Mouse (Mus musculus) left cerebral cortex, adult 2 months (tissue): Measurements from ENCODE around the gene Psmd12. TPM values are rescaled to one million over a fixed set of nuclear protein-coding genes. Genes with fewer than 3 reads are reported as not detected.

Source experiments
- DNase-seq, 2 experiments: peaks; one replicate each; pipeline ENCODE4 v3.0.0; 2021 to 2022; ENCODE audit warnings: low spot score in 2 of 2, mixed read lengths in 1 of 2; ENCODE audit errors: extremely low spot score in 1 of 2
- H3K27ac ChIP-seq: fragments of 200-600 bp; 2 replicates; pipeline ENCODE4 v1.8.1; 2022
- H3K4me3 ChIP-seq: fragments of 200-600 bp; 2 replicates; pipeline ENCODE4 v1.8.1; 2022
- CTCF ChIP-seq: fragments of 200-600 bp; IDR thresholded peaks from 2 replicates; pipeline ENCODE4 v1.8.1; 2022; ENCODE audit warnings: antibody characterized with exemption, mild to moderate bottlenecking, moderate library complexity
- intact Hi-C: fragments of 180-260 bp; cut with DNase I; formaldehyde crosslinking; loops from one replicate; pipeline ENCODE4 v1.15.1; 2025
- total RNA-seq, 2 experiments: library from RNA; stranded (reverse); gene quantifications; 2 replicates each; pipeline ENCODE4 v1.2.3; 2021

The Psmd12 gene
- total RNA-seq, 2 experiments from 2014 or later: 67.1 to 72.9 TPM

- DNase-seq: no peak
- no peak for TF ChIP-seq CTCF
- H3K27ac ChIP-seq: no peak overlapping the region
- H3K4me3 ChIP-seq: no peak overlapping the region
- intact Hi-C loops: no loop called here
Observed at GRCm38 (mm10) chr11:107447915-107448314, 31.4 kb upstream of the Psmd12 start.

GRCm38 (mm10) chr11:107449169-107449910 is 29.9 kb upstream of the Psmd12 start:
- Histone ChIP-seq H3K27ac (no peak overlapping the region), H3K4me3 (no peak overlapping the region)
- intact Hi-C loops: no loop called here
- DNase-seq: no peak
- TF ChIP-seq CTCF: no peak

DNA sequence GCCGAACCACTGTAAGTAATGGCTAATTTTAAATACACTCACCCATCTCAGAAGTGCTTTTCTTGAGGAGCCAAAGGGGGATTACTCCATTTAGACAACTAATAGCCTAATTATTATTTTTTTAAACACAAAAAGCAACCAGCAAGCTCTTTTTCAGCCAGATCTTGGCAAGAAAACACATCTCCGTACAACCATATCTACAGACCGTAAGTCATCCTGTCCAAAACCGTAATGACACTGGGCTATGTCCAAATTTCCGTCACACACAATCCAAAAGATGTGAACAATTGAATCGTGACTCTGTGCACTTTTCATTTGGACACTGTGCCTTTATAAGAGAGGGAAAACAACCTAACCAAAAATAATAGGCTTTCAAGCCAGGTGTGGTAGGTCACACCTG is 29.2 kb upstream of the Psmd12 start:
- no peak for DNase-seq
- Histone ChIP-seq H3K27ac (no peak overlapping the region), H3K4me3 (no peak overlapping the region)
- intact Hi-C loops: no loop called here
- no peak for TF ChIP-seq CTCF

GRCm38 (mm10) chr11:107451106-107451505 is 28.2 kb upstream of the Psmd12 start:
- DNase-seq: no peak
- no peak for TF ChIP-seq CTCF
- intact Hi-C loops: no loop called here
- no peak overlapping the region for H3K4me3 ChIP-seq
- H3K27ac ChIP-seq: no peak overlapping the region

- intact Hi-C loops: no loop called here
- Histone ChIP-seq H3K4me3 (no peak overlapping the region), H3K27ac (no peak overlapping the region)
- no peak for TF ChIP-seq CTCF
- DNase-seq: no peak
Observed at GRCm38 (mm10) chr11:107452053-107452452, 27.2 kb upstream of the Psmd12 start.

- Histone ChIP-seq H3K27ac (no peak overlapping the region), H3K4me3 (no peak overlapping the region)
- intact Hi-C loops: no loop called here
- TF ChIP-seq CTCF: no peak
- no peak for DNase-seq
Observed at GRCm38 (mm10) chr11:107454546-107455462, 24.5 kb upstream of the Psmd12 start.

GRCm38 (mm10) chr11:107457282-107457681 is 22.0 kb upstream of the Psmd12 start:
- Histone ChIP-seq H3K4me3 (no peak overlapping the region), H3K27ac (no peak overlapping the region)
- DNase-seq: no peak
- no peak for TF ChIP-seq CTCF
- intact Hi-C loops: no loop called here

DNA sequence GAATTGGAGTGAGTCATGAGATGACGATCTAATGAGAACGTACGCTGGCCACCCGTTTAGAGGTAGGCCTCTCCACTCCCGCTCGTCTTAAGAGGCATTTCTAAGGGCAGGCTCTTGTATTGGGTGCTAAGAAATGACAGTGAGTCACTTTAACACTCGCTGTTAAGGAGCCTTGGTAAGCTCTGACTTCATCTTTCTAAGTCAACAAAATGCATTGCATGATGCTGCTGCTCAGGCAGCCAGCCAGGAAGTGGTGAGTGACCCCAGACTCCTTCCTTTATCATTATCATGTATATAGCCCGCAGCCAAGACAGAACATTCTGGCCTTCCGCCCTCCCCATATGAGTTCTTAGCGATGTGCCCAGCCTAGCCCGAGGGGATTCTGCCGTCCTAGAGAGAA is 21.0 kb upstream of the Psmd12 start:
- intact Hi-C loops: no loop called here

GRCm38 (mm10) chr11:107458986-107459385 is 20.3 kb upstream of the Psmd12 start:
- Histone ChIP-seq H3K4me3 (no peak overlapping the region), H3K27ac (no peak overlapping the region)
- intact Hi-C loops: no loop called here
- no peak for TF ChIP-seq CTCF
- DNase-seq: no peak

More for the DNA sequence above, 21.0 kb upstream of the Psmd12 start:
- TF ChIP-seq CTCF: no peak
- H3K27ac ChIP-seq: no peak overlapping the region
- no peak overlapping the region for H3K4me3 ChIP-seq
- no peak for DNase-seq

DNA sequence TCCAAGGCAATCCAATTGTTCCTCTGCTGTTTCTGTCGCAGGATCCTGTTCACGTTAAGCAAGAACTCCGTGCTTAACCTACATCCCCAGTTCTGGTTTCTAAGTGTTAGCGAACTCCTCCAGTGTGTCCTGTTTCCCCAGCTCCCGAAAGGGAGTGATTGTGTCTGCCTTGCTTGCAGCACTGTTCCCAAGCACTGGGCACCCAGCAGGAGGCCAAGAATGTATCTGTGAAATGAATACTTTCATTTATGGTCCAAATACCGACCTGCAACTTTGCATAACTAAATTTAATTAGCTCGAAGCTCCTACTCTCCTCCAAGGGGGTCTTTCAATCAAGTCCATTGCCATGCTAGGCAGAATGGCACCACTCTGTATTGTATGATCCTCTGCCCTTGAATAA is 19.5 kb upstream of the Psmd12 start:
- intact Hi-C loops: no loop called here

GRCm38 (mm10) chr11:107462478-107462877 is 16.8 kb upstream of the Psmd12 start:
- intact Hi-C loops: no loop called here
- Histone ChIP-seq H3K27ac (no peak overlapping the region), H3K4me3 (no peak overlapping the region)
- peak; percentile 29 for TF ChIP-seq CTCF
- no peak for DNase-seq

More for the DNA sequence above, 19.5 kb upstream of the Psmd12 start:
- Histone ChIP-seq H3K4me3 (no peak overlapping the region), H3K27ac (no peak overlapping the region)
- no peak for DNase-seq
- TF ChIP-seq CTCF: no peak

GRCm38 (mm10) chr11:107463251-107463681 is 16.0 kb upstream of the Psmd12 start:
- Histone ChIP-seq H3K4me3 (no peak overlapping the region), H3K27ac (no peak overlapping the region)
- DNase-seq: no peak
- intact Hi-C loops: no loop called here
- no peak for TF ChIP-seq CTCF
